Mouse (Mus musculus) adrenal gland (tissue): ENCODE data around the gene Tsga10ip.

Experiments
- intact Hi-C: fragments of 180-260 bp; cut with DNase I; formaldehyde crosslinking; loops from one replicate; pipeline ENCODE4 v1.15.1; 2025

Gene Tsga10ip

DNA sequence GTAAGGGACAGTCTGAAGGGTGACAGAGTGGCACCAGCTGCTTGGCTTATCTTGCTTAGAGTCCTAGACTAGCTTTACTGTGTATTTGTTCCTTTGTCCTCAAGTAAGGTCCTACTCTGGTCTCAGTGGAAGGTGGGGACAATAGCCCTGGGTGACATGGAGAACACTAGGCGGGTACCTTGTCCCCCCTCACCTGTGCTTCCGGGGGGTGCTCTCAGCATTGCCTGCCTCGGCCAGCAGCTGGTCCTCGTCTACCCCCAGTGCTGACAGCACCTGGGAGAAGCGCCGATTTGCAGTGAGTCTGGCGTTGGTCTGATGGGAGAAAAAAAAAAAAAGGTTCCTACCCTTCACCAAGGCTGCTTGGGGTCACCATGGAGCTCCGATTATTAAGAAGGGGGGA is 11.9 kb downstream of the Tsga10ip start:
- intact Hi-C loops = no loop called here

DNA sequence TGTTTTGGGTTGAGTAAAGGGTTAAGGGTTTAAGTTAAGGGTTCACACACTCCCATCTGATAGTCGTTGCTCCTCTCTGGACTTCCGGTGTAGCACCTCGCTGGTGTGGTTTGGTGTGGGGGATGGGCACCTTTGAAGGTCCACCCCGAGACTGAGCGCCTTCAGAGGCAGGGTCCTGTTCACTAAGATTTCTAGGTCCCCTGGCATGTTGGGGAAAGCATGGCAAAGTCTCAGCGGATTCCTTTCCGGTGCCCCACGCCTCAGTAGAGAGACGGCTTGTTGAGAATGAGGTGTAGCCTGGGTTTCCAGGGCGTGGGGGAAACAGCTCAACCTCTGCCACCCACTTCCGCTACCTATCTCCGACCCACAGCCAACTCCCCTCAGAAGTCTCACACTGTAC is 12.7 kb downstream of the Tsga10ip start:
- intact Hi-C loops = loop anchor here (2.0 to 5.0 kb wide), 2 partner anchors 23 to 38 kb away; partner anchors contain the start of genes AI837181, Banf1 and Eif1ad

DNA sequence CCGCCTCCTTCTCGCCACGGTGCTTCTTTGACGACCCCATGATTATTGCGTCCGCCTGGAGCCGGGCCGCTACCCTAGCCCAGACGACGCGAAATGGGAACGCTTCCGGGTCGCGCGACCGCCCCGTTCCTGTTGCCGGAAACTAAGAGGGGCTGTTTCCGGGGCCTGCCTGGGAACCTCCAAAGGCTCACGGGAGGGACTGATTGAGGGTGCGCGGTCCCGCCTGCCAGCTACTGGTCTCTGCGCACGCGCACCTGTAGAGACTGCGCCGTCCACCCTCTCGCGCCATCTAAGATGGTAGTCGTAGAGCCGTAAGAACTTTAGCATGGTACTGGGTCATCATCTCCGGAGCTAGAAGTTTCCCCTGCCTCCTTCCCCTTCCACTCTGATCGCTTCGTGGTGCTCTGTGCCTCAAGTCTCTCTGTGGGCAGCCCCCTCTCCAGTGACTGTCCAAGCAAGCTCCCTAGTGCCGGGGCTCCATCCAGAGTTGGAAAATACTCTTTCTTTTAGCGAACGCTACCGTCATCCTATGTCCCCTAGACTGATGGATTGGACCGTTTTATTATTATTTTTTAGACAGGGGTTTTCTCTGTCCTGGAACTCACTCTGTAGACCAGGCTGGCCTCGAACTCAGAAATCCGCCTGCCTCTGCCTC is 13.6 kb downstream of the Tsga10ip start, which contains the start of gene Sart1:
Sart1 (minus strand) TSS at position 116 of the 655 bp plus-strand sequence.
- intact Hi-C loops = loop anchor here (2.0 to 5.0 kb wide), 2 partner anchors 22 to 39 kb away; partner anchors contain the start of genes AI837181, Banf1 and Eif1ad

DNA sequence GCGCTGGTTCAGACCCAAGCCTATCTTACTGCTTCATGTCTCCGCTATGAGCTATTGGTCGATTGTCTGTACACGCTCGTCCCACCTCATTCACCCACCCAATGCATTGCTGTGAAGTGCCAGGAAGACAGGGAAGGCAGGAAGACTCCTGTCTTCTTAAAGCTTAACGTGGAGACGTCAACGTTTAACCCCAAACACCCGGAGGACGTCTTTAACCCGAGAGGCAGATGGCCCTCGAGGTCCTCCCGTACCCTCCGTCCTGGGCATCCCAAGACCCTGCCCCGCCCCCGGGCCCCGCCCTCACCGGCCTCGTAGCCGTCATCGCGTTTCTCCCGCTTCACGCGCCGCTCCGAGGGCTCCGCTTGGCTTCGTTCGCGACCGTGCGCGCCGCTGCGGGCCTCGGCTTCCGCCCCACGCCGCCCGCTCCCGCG is 14.3 kb downstream of the Tsga10ip start:
- intact Hi-C loops = loop anchor here (2.0 to 5.0 kb wide), 2 partner anchors 21 to 39 kb away; partner anchors contain the start of genes AI837181, Banf1 and Eif1ad

GRCm38 (mm10) chr19:5384715-5385114 is 17.6 kb downstream of the Tsga10ip start:
- intact Hi-C loops = loop anchor here (5.0 kb wide), 1 partner anchor 43 kb away; the partner anchor contains the start of gene AI837181

DNA sequence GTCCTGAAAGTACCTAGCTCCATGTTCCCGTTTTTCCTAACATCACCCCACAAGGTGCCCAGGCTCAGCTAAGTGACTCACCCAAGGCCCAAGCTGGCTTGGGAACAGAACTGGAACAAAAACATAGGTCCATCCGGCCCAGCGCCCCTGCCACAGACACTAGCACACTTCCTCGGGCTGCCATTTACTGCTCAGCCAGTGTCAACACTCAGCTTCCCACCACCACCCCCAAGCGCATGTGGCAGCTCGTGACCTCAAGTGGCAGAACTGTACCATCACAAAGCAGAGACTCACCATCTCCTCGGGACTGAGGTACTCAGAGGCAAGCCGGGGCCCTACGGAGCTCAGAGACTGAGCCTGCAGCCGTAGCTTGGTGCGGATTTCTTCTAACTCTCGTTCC is 19.0 kb downstream of the Tsga10ip start:
- intact Hi-C loops = no loop called here

DNA sequence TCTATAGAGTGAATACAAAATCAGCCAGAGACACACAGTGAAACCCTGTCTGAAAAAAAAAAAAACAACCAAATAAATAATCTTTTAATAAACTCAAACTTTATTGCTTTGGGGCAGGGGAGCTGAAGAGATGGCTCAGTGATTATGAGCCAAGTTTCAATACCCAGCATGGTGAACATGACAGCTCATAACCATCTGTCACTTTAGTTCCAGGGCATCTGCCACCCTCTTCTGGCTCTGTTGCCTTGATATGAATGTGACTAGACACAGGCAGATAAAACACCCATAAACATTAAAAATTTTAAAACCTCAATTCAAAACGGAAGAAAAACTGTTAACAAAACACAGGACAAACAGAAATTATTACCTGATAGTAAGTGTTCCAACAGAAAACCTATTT is 24.9 kb downstream of the Tsga10ip start:
- intact Hi-C loops = no loop called here

- intact Hi-C loops = no loop called here
These were observed 27.6 kb downstream of the Tsga10ip start for GRCm38 (mm10) chr19:5374748-5375147.

DNA sequence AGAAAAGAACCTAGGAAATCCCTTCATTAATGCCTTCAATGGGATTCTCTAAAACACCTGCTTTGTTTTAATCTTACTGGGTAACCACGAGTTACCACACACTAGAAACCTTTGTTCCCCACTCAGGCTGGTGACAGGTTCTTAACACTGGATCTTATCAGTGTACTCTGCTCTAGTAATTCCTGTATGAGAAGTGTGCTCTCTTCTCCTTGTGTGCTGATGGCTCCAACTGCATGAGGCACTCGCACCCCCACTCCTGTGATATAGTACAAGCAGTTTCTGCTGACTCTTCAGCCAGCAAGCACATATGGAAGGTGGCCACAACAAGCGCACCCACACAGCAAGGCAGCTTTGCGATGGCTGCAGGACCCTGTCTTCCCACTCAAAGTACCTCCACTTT is 28.1 kb downstream of the Tsga10ip start:
- intact Hi-C loops = no loop called here

GRCm38 (mm10) chr19:5372724-5373123 is 29.6 kb downstream of the Tsga10ip start:
- intact Hi-C loops = no loop called here

GRCm38 (mm10) chr19:5370932-5371331 is 31.4 kb downstream of the Tsga10ip start:
- intact Hi-C loops = no loop called here

GRCm38 (mm10) chr19:5367455-5367854 is 34.9 kb downstream of the Tsga10ip start:
- intact Hi-C loops = loop anchor here (2.0 to 10.0 kb wide), 2 partner anchors 21 to 487 kb away; partner anchors contain the start of gene Sart1

GRCm38 (mm10) chr19:5367053-5367359 is 35.3 kb downstream of the Tsga10ip start, which contains the start of gene Banf1:
Gene Banf1 (minus strand): TSS chr19:5367168.
- intact Hi-C loops = loop anchor here (2.0 to 10.0 kb wide), 2 partner anchors 22 to 488 kb away; partner anchors contain the start of gene Sart1

DNA sequence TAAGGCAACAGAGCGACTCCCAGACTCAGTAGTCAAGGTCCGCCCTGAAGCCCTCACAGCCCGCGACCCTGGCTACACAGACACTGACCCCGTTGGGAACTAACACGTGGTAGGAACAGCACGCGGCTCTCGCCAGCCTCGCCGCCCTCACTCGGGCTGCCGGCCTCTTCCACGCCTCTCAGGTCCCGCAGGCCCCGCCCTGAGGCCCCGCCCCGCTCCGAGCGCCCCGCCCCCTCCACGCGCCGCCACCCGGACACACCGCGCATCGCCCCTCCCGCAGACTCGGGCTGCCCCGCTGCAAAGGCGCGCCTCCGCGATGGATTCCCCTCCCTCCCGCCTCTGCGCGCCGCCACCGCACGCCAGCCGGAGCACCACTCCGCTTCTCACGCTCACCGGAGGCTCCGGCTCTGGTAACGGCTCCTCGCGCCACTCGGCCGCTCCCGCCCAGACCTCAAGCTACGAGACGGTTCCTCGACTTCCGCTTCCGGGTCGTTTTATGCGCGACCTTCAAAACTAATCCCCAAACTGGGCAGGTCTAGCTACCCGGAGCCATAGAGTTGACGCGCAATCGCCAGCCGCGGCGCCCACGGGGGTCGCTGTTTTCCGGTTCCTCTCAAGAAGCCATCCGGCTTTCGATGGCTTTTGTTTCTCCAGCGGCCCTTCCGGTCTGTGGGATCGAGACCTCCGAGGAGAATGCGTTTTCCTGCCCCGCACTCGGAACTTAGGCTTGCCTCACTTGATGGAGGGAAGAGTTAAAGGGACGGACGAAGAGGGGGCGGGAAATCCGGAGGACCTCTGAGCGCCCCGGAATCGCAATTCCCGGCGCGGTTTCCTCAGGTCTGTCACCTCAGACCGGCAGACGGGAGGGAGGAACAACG is 35.9 kb downstream of the Tsga10ip start, which contains the start of gene Eif1ad:
Eif1ad (plus strand) TSS at position 567 of the 878 bp plus-strand sequence.
- intact Hi-C loops = loop anchor here (2.0 to 10.0 kb wide), 2 partner anchors 22 to 488 kb away; partner anchors contain the start of gene Sart1

DNA sequence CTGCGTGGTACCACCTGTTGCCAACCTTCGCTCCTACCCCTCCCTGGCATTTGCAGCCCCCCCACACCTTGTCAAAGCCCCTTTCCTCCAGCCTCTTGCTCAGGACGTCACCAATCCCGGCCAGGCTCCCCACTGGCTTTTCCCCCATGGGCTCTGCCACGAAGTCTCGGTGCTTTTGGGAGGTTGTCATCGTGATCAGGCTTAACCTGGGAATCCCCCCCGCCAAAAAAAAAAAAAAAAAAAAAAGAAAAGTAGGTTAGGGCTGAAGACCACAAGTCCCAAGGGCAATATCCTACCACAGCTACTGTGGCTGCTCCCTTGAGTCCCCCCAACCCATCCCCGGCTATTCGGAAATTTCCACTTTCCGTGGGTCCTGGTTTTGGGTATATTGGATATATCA is 36.6 kb downstream of the Tsga10ip start:
- intact Hi-C loops = loop anchor here (2.0 to 10.0 kb wide), 2 partner anchors 23 to 489 kb away; partner anchors contain the start of gene Sart1

DNA sequence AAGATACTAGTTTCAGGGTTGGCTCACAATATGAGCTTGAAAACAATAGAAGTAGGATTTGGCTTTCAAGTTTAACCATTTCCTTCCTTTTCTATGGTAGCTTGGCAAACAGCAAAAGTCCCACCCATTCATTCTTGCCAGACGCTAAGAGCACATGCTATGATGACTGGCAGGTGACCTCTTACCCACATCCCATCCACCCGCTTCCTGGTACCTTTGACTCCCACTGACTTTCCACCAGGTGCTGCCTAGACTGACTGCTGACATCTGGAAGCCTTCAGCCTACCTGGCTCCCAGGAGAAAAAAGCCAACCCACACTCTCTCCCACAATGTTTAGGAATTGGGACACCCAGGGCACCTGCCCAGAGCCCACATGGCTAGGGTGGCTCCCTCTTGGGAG is 38.2 kb downstream of the Tsga10ip start:
- intact Hi-C loops = loop anchor here (10.0 kb wide), 1 partner anchor 491 kb away; no protein-coding TSS in a partner anchor

GRCm38 (mm10) chr19:5362186-5362585 is 40.1 kb downstream of the Tsga10ip start:
- intact Hi-C loops = loop anchor here (10.0 kb wide), 1 partner anchor 493 kb away; no protein-coding TSS in a partner anchor

GRCm38 (mm10) chr19:5356080-5356479 is 46.2 kb downstream of the Tsga10ip start:
- intact Hi-C loops = no loop called here

DNA sequence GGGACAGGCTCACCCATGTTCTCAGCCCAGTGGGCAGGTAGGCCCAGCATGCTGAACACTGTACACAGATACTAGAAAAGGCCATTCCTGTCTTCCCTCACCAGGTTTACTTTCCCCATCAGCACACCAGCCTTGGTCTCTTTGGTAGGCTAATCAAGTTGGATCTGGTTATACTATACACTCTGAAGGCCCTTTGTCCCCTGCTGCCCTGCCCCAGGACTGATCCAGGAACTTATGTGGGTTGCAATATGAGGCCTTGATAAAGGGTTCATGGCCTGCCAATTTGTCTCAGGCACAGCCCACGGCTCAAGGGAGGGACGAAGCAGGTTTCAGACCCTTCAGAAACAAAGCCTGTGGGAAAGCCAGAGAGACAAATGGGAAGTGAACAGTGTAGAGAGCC is 48.7 kb downstream of the Tsga10ip start:
- intact Hi-C loops = no loop called here

- intact Hi-C loops = loop anchor here (5.0 kb wide), 1 partner anchor 52 kb away; the partner anchor contains the start of genes Gal3st3 and Sf3b2
These were observed 52.8 kb downstream of the Tsga10ip start, which contains the start of gene Cst6 for GRCm38 (mm10) chr19:5349502-5349873. Gene Cst6 (minus strand): TSS chr19:5349574.
